In the genomic region with DNA sequence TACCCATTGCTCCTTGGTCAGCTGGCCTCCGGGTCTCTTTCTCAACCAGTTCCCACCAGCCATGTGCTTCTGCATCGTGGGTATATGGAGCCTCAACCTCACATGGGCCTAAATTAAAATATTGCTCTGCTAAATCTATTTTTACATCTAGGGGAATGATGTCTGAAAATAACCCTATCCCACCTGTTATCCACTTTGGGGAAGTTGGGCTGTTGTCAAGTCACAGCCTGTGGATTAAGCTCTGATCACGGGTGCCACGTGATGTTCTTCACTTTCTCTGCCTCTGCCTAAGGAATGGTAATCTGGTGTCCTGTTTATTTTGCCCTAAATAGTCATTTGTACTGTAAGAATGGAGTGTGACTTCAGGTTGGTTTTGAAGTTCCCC, we compare ENCODE assay signal across 9 mouse cellular contexts. TPM values are rescaled to one million over a fixed set of nuclear protein-coding genes. Genes with fewer than 3 reads are reported as not detected.
A peak's percentile ranks its signal among the peaks of the same experiment; 100 is the strongest.
DNase-seq lines count a peak whose midpoint lies in the region; ATAC-seq and TF ChIP-seq lines count a peak whose summit lies in the region.
"Had no signal": no experiment of that assay in that cellular context is flagged by ENCODE, and none has a peak within 500 bp of the region (broad histone marks: within the 10 kb centered on the region; RNA-seq: fewer than 3 reads in every experiment).

No protein-coding gene starts in this region.

- no peak for DNase-seq in liver, embryonic 11.5 days (ENCODE audit: low spot score)
- no peak for DNase-seq in liver, postnatal 0 days
- DNase-seq in embryonic facial prominence, embryonic 14.5 days (ENCODE audit: low spot score): no peak
- DNase-seq in heart, postnatal 0 days (ENCODE audit: low spot score): no peak
- DNase-seq in urinary bladder, postnatal 4 days (ENCODE audit: low spot score in 2 of 2): no peak
- no peak for DNase-seq in layer of hippocampus, postnatal 25 days (ENCODE audit: extremely low spot score in 1 of 2, low spot score in 1 of 2)
- no peak for DNase-seq in urinary bladder, adult 2 months (ENCODE audit: low spot score)
- DNase-seq: thymus, adult 2 months had no signal

- 28% methylated on average over 4 of the region's 4 CpGs for WGBS in liver, embryonic 11.5 days
- 25% methylated on average over 4 of the region's 4 CpGs for WGBS in liver, postnatal 0 days (ENCODE audit: insufficient replicate concordance)
- WGBS in embryonic facial prominence, embryonic 14.5 days: 38% methylated on average over 4 of the region's 4 CpGs
- 13% methylated on average over 4 of the region's 4 CpGs for WGBS in heart, postnatal 0 days
- WGBS in neural tube, embryonic 13.5 days: 44% methylated on average over 4 of the region's 4 CpGs

- H3K9ac ChIP-seq in liver, embryonic 11.5 days (ENCODE audit: low read depth, low read length): no peak overlapping the region
- no peak overlapping the region for H3K9ac ChIP-seq in liver, postnatal 0 days (replicated peaks)
- H3K9ac ChIP-seq in embryonic facial prominence, embryonic 14.5 days (ENCODE audit: low read depth, low read length): peak overlapping the region; percentile 47; the same call in 1 of the 2 replicates
- no peak overlapping the region for H3K9ac ChIP-seq in heart, postnatal 0 days (replicated peaks; ENCODE audit: low read depth, low read length)
- no peak overlapping the region for H3K9ac ChIP-seq in neural tube, embryonic 13.5 days

- TF ChIP-seq EP300 in liver, postnatal 0 days (IDR thresholded peaks at IDR 0.05; ENCODE audit: low read depth): no peak
- TF ChIP-seq EP300 in heart, postnatal 0 days (IDR thresholded peaks at IDR 0.05; ENCODE audit: low read depth): no peak

- no peak overlapping the region for H3K4me2 ChIP-seq in liver, embryonic 11.5 days
- H3K4me2 ChIP-seq in liver, postnatal 0 days (ENCODE audit: low read depth, low read length): no peak overlapping the region
- H3K4me2 ChIP-seq in embryonic facial prominence, embryonic 14.5 days (ENCODE audit: low read depth, low read length): peak overlapping the region; percentile 36
- peak overlapping the region; percentile 46 for H3K4me2 ChIP-seq in heart, postnatal 0 days (ENCODE audit: low read depth, low read length)
- H3K4me2 ChIP-seq in neural tube, embryonic 13.5 days: no peak overlapping the region

- no peak for TF ChIP-seq CTCF in liver, postnatal 0 days (IDR thresholded peaks at IDR 0.05; ENCODE audit: low read depth)
- no peak for TF ChIP-seq CTCF in heart, postnatal 0 days (IDR thresholded peaks at IDR 0.05; ENCODE audit: low read depth)

- H3K27me3 ChIP-seq in liver, embryonic 11.5 days (replicated peaks; ENCODE audit: control insufficient read depth, insufficient read depth, low read length): peaks cover 7% of the 10 kb centered on the region
- no peaks in the 10 kb centered on the region for H3K27me3 ChIP-seq in liver, postnatal 0 days (ENCODE audit: insufficient read depth, low read length)
- no peaks in the 10 kb centered on the region for H3K27me3 ChIP-seq in embryonic facial prominence, embryonic 14.5 days (replicated peaks; ENCODE audit: control insufficient read depth, insufficient read depth, low read length)
- no peaks in the 10 kb centered on the region for H3K27me3 ChIP-seq in heart, postnatal 0 days (ENCODE audit: control insufficient read depth, insufficient read depth, low read length)
- no peaks in the 10 kb centered on the region for H3K27me3 ChIP-seq in neural tube, embryonic 13.5 days

- peak overlapping the region; percentile 79; the same call in 1 of the 2 replicates for H3K27ac ChIP-seq in liver, embryonic 11.5 days (ENCODE audit: low read depth, low read length)
- H3K27ac ChIP-seq in liver, postnatal 0 days (ENCODE audit: low read depth): no peak overlapping the region
- peak overlapping the region; percentile 89 for H3K27ac ChIP-seq in embryonic facial prominence, embryonic 14.5 days (replicated peaks; ENCODE audit: low read depth, low read length)
- H3K27ac ChIP-seq in heart, postnatal 0 days (ENCODE audit: low read depth): peak overlapping the region; percentile 91
- peak overlapping the region; percentile 53 for H3K27ac ChIP-seq in neural tube, embryonic 13.5 days (replicated peaks)

- no peak for ATAC-seq in liver, embryonic 11.5 days (replicated peaks; ENCODE audit: low FRiP score)
- no peak for ATAC-seq in liver, postnatal 0 days
- ATAC-seq in embryonic facial prominence, embryonic 14.5 days (ENCODE audit: low read depth): peak; percentile 24; the same call in 1 of the 2 replicates
- ATAC-seq in heart, postnatal 0 days (ENCODE audit: insufficient read depth, low read depth): 0 out of 2 replicates have a peak, but pooled peaks have one; percentile 5
- ATAC-seq in neural tube, embryonic 13.5 days (ENCODE audit: low read depth): no peak

- H3K36me3 ChIP-seq in liver, embryonic 11.5 days (ENCODE audit: control insufficient read depth, insufficient read depth, low read length): no peaks in the 10 kb centered on the region
- no peaks in the 10 kb centered on the region for H3K36me3 ChIP-seq in liver, postnatal 0 days (replicated peaks; ENCODE audit: insufficient read depth, low read length)
- H3K36me3 ChIP-seq in embryonic facial prominence, embryonic 14.5 days (ENCODE audit: control insufficient read depth, insufficient read depth, low read length): no peaks in the 10 kb centered on the region
- no peaks in the 10 kb centered on the region for H3K36me3 ChIP-seq in heart, postnatal 0 days (replicated peaks; ENCODE audit: control insufficient read depth, insufficient read depth, low read length)
- H3K36me3 ChIP-seq in neural tube, embryonic 13.5 days: no peaks in the 10 kb centered on the region

- H3K9me3 ChIP-seq in liver, embryonic 11.5 days (ENCODE audit: control insufficient read depth, low read length): no peaks in the 10 kb centered on the region
- H3K9me3 ChIP-seq in liver, postnatal 0 days (ENCODE audit: low read length): no peaks in the 10 kb centered on the region
- no peaks in the 10 kb centered on the region for H3K9me3 ChIP-seq in embryonic facial prominence, embryonic 14.5 days (ENCODE audit: control insufficient read depth, low read length)
- no peaks in the 10 kb centered on the region for H3K9me3 ChIP-seq in heart, postnatal 0 days (replicated peaks; ENCODE audit: control insufficient read depth, low read length)
- H3K9me3 ChIP-seq in neural tube, embryonic 13.5 days: no peaks in the 10 kb centered on the region

- no peak overlapping the region for H3K4me3 ChIP-seq in liver, embryonic 11.5 days (ENCODE audit: low read depth, low read length)
- H3K4me3 ChIP-seq in liver, postnatal 0 days (ENCODE audit: low read depth, low read length): no peak overlapping the region
- no peak overlapping the region for H3K4me3 ChIP-seq in embryonic facial prominence, embryonic 14.5 days (ENCODE audit: low read depth, low read length)
- no peak overlapping the region for H3K4me3 ChIP-seq in heart, postnatal 0 days (ENCODE audit: low read depth, low read length)
- H3K4me3 ChIP-seq in neural tube, embryonic 13.5 days: no peak overlapping the region

- peaks cover 20% of the 10 kb centered on the region for H3K4me1 ChIP-seq in liver, embryonic 11.5 days (replicated peaks; ENCODE audit: control insufficient read depth, insufficient read depth, low read length)
- peaks cover 9% of the 10 kb centered on the region; the same call in 1 of the 2 replicates for H3K4me1 ChIP-seq in liver, postnatal 0 days (ENCODE audit: insufficient read depth)
- peaks cover 58% of the 10 kb centered on the region for H3K4me1 ChIP-seq in embryonic facial prominence, embryonic 14.5 days (ENCODE audit: control insufficient read depth, insufficient read depth, low read length)
- peaks cover 63% of the 10 kb centered on the region for H3K4me1 ChIP-seq in heart, postnatal 0 days (ENCODE audit: control insufficient read depth, insufficient read depth)
- peaks cover 68% of the 10 kb centered on the region for H3K4me1 ChIP-seq in neural tube, embryonic 13.5 days (replicated peaks)

RNA-seq across cellular contexts. Expression of a gene that starts 17.7 kb away (rescaled TPM):
- polyA plus RNA-seq in liver, embryonic 11.5 days (2014; fragmentation: Nextera tagmentation; extraction: Ambion mirVana): 6.7 and 7.4 TPM in 2 replicates
- polyA plus RNA-seq in liver, postnatal 0 days (2015; fragmentation: Nextera tagmentation; extraction: Ambion mirVana): 1.4 and 2.1 TPM in 2 replicates
- 18.0 and 18.2 TPM in 2 replicates for polyA plus RNA-seq in embryonic facial prominence, embryonic 14.5 days (2014; fragmentation: Nextera tagmentation; extraction: Ambion mirVana)
- total RNA-seq in heart, postnatal 0 days (2014; rRNA removed; ENCODE audit: low replicate concordance): 63.9 and 87.9 TPM in 2 replicates
- 19.0 and 20.8 TPM in 2 replicates for polyA plus RNA-seq in heart, postnatal 0 days (2015; fragmentation: Nextera tagmentation; extraction: Ambion mirVana)
- 18.5 and 19.6 TPM in 2 replicates for polyA plus RNA-seq in neural tube, embryonic 13.5 days (2015; fragmentation: Nextera tagmentation; extraction: Ambion mirVana)
- 10 to 100 TPM; 19.6 to 28.6 TPM for total RNA-seq in layer of hippocampus, postnatal 25 days (2021)
- polyA plus RNA-seq in urinary bladder, adult 2 months (2012; rRNA removed): 43.5 and 60.2 TPM in 2 replicates

Comparison
In these comparisons a context has a peak if more than half of its experiments do, and no peak if none do; other contexts are left out.
1. ATAC-seq: peak in embryonic facial prominence, embryonic 14.5 days (single experiment) and heart, postnatal 0 days (single experiment); none in liver, embryonic 11.5 days (single experiment), liver, postnatal 0 days (single experiment) and neural tube, embryonic 13.5 days (single experiment).
2. H3K4me2 ChIP-seq: peak in embryonic facial prominence, embryonic 14.5 days (single experiment) and heart, postnatal 0 days (single experiment); none in liver, embryonic 11.5 days (single experiment), liver, postnatal 0 days (single experiment) and neural tube, embryonic 13.5 days (single experiment).